Mouse (Mus musculus): ENCODE data around the gene Crabp2. TPM values are rescaled to one million over a fixed set of nuclear protein-coding genes. Genes with fewer than 3 reads are reported as not detected.

The Crabp2 gene
- polyA plus RNA-seq, 1 experiment: 0.88 TPM

- DNase-seq: no peak
- no peak overlapping the region for H3K4me3 ChIP-seq (ENCODE audit: insufficient read depth, low read depth, low read length)
- H3K27ac ChIP-seq (ENCODE audit: insufficient read depth, low read depth, low read length): no peak overlapping the region
- TF ChIP-seq POLR2A (IDR thresholded peaks at IDR 0.05; ENCODE audit: low read depth, low read length) (no peak), CTCF (conservative IDR thresholded peaks at IDR 0.05; ENCODE audit: insufficient read depth, insufficient read length, low read depth, low read length) (no peak)
- WGBS: 85% methylated on average over 7 of the region's 7 CpGs
- no peaks in the 10 kb centered on the region for H3K36me3 ChIP-seq (ENCODE audit: control insufficient read depth, insufficient read depth, low read length)
- no peaks in the 10 kb centered on the region for H3K4me1 ChIP-seq (ENCODE audit: control insufficient read depth, insufficient read depth, low read length)
- H3K27me3 ChIP-seq (replicated peaks; ENCODE audit: control insufficient read depth, insufficient read depth, low read length): no peaks in the 10 kb centered on the region
Observed at GRCm38 (mm10) chr3:87959371-87959770, 10.9 kb downstream of the Crabp2 start.

- Histone ChIP-seq H3K4me1 (ENCODE audit: control insufficient read depth, insufficient read depth, low read length) (no peaks in the 10 kb centered on the region), H3K4me3 (ENCODE audit: insufficient read depth, low read depth, low read length) (no peak overlapping the region), H3K36me3 (ENCODE audit: control insufficient read depth, insufficient read depth, low read length) (no peaks in the 10 kb centered on the region), H3K27me3 (replicated peaks; ENCODE audit: control insufficient read depth, insufficient read depth, low read length) (no peaks in the 10 kb centered on the region), H3K27ac (ENCODE audit: insufficient read depth, low read depth, low read length) (no peak overlapping the region)
- 29% methylated on average over 10 of the region's 10 CpGs for WGBS
- DNase-seq: no peak
- TF ChIP-seq POLR2A (IDR thresholded peaks at IDR 0.05; ENCODE audit: low read depth, low read length) (no peak), CTCF (conservative IDR thresholded peaks at IDR 0.05; ENCODE audit: insufficient read depth, insufficient read length, low read depth, low read length) (no peak)
Observed at GRCm38 (mm10) chr3:87960191-87960585, 11.7 kb downstream of the Crabp2 start.

GRCm38 (mm10) chr3:87960586-87961191 is 12.2 kb downstream of the Crabp2 start:
- 1% methylated on average over 27 of the region's 27 CpGs for WGBS
- no peaks in the 10 kb centered on the region for H3K4me1 ChIP-seq (ENCODE audit: control insufficient read depth, insufficient read depth, low read length)
- peak overlapping the region; percentile 49 for H3K4me3 ChIP-seq (ENCODE audit: insufficient read depth, low read depth, low read length)
- TF ChIP-seq POLR2A (IDR thresholded peaks at IDR 0.05; ENCODE audit: low read depth, low read length) (no peak), CTCF (conservative IDR thresholded peaks at IDR 0.05; ENCODE audit: insufficient read depth, insufficient read length, low read depth, low read length) (peak; percentile 96)
- DNase-seq: peak; percentile 94
- no peaks in the 10 kb centered on the region for H3K27me3 ChIP-seq (replicated peaks; ENCODE audit: control insufficient read depth, insufficient read depth, low read length)
- H3K27ac ChIP-seq (ENCODE audit: insufficient read depth, low read depth, low read length): no peak overlapping the region
- H3K36me3 ChIP-seq (ENCODE audit: control insufficient read depth, insufficient read depth, low read length): no peaks in the 10 kb centered on the region

- Histone ChIP-seq H3K4me1 (ENCODE audit: control insufficient read depth, insufficient read depth, low read length) (no peaks in the 10 kb centered on the region), H3K27ac (ENCODE audit: insufficient read depth, low read depth, low read length) (no peak overlapping the region), H3K27me3 (replicated peaks; ENCODE audit: control insufficient read depth, insufficient read depth, low read length) (no peaks in the 10 kb centered on the region), H3K4me3 (ENCODE audit: insufficient read depth, low read depth, low read length) (peak overlapping the region; percentile 57), H3K36me3 (ENCODE audit: control insufficient read depth, insufficient read depth, low read length) (no peaks in the 10 kb centered on the region)
- peak; percentile 73 for DNase-seq
- 1% methylated on average over 21 of the region's 21 CpGs for WGBS
- no peak for TF ChIP-seq POLR2A (IDR thresholded peaks at IDR 0.05; ENCODE audit: low read depth, low read length)
- peak; percentile 56 for TF ChIP-seq CTCF (conservative IDR thresholded peaks at IDR 0.05; ENCODE audit: insufficient read depth, insufficient read length, low read depth, low read length)
Observed at GRCm38 (mm10) chr3:87970184-87970938, 21.9 kb downstream of the Crabp2 start.

GRCm38 (mm10) chr3:87970939-87971488 is 22.5 kb downstream of the Crabp2 start, which contains the start of gene Nes:
Gene Nes, plus strand, starts transcription at chr3:87971078.
- DNase-seq: peak; percentile 77
- Histone ChIP-seq H3K27ac (ENCODE audit: insufficient read depth, low read depth, low read length) (0 out of 2 replicates have a peak within 1 kb of the TSS, but pooled peaks have one; percentile 58), H3K36me3 (ENCODE audit: control insufficient read depth, insufficient read depth, low read length) (no peaks in the 10 kb centered on the region), H3K27me3 (replicated peaks; ENCODE audit: control insufficient read depth, insufficient read depth, low read length) (no peaks in the 10 kb centered on the region), H3K4me3 (ENCODE audit: insufficient read depth, low read depth, low read length) (peak within 1 kb of the TSS; percentile 57), H3K4me1 (ENCODE audit: control insufficient read depth, insufficient read depth, low read length) (no peaks in the 10 kb centered on the region)
- under 1% methylated on average over 44 of the region's 44 CpGs for WGBS
- TF ChIP-seq CTCF (conservative IDR thresholded peaks at IDR 0.05; ENCODE audit: insufficient read depth, insufficient read length, low read depth, low read length): no peak
- peak; percentile 58 for TF ChIP-seq POLR2A (IDR thresholded peaks at IDR 0.05; ENCODE audit: low read depth, low read length)

GRCm38 (mm10) chr3:87971489-87972202 is 23.2 kb downstream of the Crabp2 start:
- peak overlapping the region; percentile 57 for H3K4me3 ChIP-seq (ENCODE audit: insufficient read depth, low read depth, low read length)
- 0 out of 2 replicates have a peak overlapping the region, but pooled peaks have one; percentile 58 for H3K27ac ChIP-seq (ENCODE audit: insufficient read depth, low read depth, low read length)
- DNase-seq: no peak
- no peaks in the 10 kb centered on the region for H3K27me3 ChIP-seq (replicated peaks; ENCODE audit: control insufficient read depth, insufficient read depth, low read length)
- TF ChIP-seq POLR2A (IDR thresholded peaks at IDR 0.05; ENCODE audit: low read depth, low read length): no peak
- no peak for TF ChIP-seq CTCF (conservative IDR thresholded peaks at IDR 0.05; ENCODE audit: insufficient read depth, insufficient read length, low read depth, low read length)
- WGBS: under 1% methylated on average over 59 of the region's 60 CpGs
- no peaks in the 10 kb centered on the region for H3K36me3 ChIP-seq (ENCODE audit: control insufficient read depth, insufficient read depth, low read length)
- H3K4me1 ChIP-seq (ENCODE audit: control insufficient read depth, insufficient read depth, low read length): no peaks in the 10 kb centered on the region

All from kidney, adult 2 months (tissue).